Mouse (Mus musculus): ENCODE data around the gene Irx3.

- TF ChIP-seq CTCF (IDR thresholded peaks at IDR 0.05; ENCODE audit: extremely low read depth, insufficient read length, insufficient replicate concordance, low read depth, low read length) (no peak), POLR2A (IDR thresholded peaks at IDR 0.05; ENCODE audit: low read depth, low read length) (no peak)
Measured at GRCm38 (mm10) chr8:91821976-91822375, 20.1 kb upstream of the Irx3 start.

All from small intestine, adult 2 months (tissue).